Mouse (Mus musculus) midbrain, embryonic 10.5 days (tissue): ENCODE measurements around the gene Bglap. TPM values are rescaled to one million over a fixed set of nuclear protein-coding genes. Genes with fewer than 3 reads are reported as not detected.
"Not testable (repeated sequence)": the region's sequence is repeated elsewhere in the genome, so short reads cannot be mapped to it uniquely, and the experiment has no call there.

Experiments used
- DNase-seq: peaks from one replicate; pipeline ENCODE4 v3.0.0-alpha.2; 2017; ENCODE audit warnings: low spot score
- H3K27ac ChIP-seq: fragments of 300-500 bp; sonication (generic); replicated peaks from 2 replicates; pipeline ENCODE4 v1.5.1; 2016; ENCODE audit warnings: mild to moderate bottlenecking
- H3K27me3 ChIP-seq: fragments of 300-500 bp; sonication (generic); 2 replicates; pipeline ENCODE4 v1.6.1; 2016; ENCODE audit warnings: low read depth, mild to moderate bottlenecking; ENCODE audit not compliant: poor library complexity, severe bottlenecking
- H3K36me3 ChIP-seq: fragments of 300-500 bp; sonication (generic); 2 replicates; pipeline ENCODE4 v1.6.1; 2016; ENCODE audit warnings: mild to moderate bottlenecking, moderate library complexity
- H3K4me1 ChIP-seq: fragments of 300-500 bp; sonication (generic); 2 replicates; pipeline ENCODE4 v1.6.1; 2016
- H3K4me3 ChIP-seq: fragments of 300-500 bp; sonication (generic); 2 replicates; pipeline ENCODE4 v1.5.1; 2016; ENCODE audit warnings: mild to moderate bottlenecking, moderate library complexity
- H3K9me3 ChIP-seq: fragments of 300-500 bp; sonication (generic); replicated peaks from 2 replicates; pipeline ENCODE4 v1.6.1; 2016; ENCODE audit warnings: mild to moderate bottlenecking
- WGBS: fragments of 180-500 bp; shearing (Covaris S2); methylation state at CpG from one replicate; pipeline ENCODE4 v1.1.7; 2016; 5-methylcytosine and 5-hydroxymethylcytosine counted together
- polyA plus RNA-seq: library from polyadenylated mRNA; unstranded; fragments of >200 nt; fragmentation: Nextera tagmentation; extraction: Ambion mirVana; gene quantifications from 2 replicates; pipeline ENCODE4 v1.2.1, GENCODE M21; 2016

Gene Bglap
- polyA plus RNA-seq, 1 experiment from 2014 or later, result not detected

DNA sequence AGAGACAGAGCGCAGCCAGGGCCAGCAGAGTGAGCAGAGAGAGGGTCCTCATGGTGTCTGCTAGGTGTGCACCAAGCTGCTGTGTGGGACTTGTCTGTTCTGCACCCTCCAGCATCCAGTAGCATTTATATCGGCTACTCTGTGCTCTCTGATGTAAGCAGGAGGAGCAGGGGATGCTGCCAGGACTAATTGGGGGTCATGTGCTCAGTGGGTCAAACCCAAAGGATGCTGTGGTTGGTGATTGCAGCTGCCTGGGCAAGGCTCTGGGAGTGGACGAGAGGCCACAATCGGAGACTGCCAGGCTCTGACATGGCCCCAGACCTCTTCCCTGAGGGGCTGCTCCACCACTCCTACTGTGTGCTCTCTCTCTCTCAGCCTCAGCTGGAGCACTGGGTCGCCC is 5.7 kb downstream of the Bglap start, which contains the start of gene Bglap2:
Gene Bglap2, minus strand, starts transcription at position 101 of the 400 bp plus-strand sequence.
- H3K36me3 ChIP-seq, H3K27ac ChIP-seq, H3K4me3 ChIP-seq, H3K27me3 ChIP-seq, H3K9me3 ChIP-seq, DNase-seq: not testable (repeated sequence)
- WGBS, result 78% methylated on average over 5 of the region's 5 CpGs
- H3K4me1 ChIP-seq, result peaks cover 22% of the 10 kb centered on the region

DNA sequence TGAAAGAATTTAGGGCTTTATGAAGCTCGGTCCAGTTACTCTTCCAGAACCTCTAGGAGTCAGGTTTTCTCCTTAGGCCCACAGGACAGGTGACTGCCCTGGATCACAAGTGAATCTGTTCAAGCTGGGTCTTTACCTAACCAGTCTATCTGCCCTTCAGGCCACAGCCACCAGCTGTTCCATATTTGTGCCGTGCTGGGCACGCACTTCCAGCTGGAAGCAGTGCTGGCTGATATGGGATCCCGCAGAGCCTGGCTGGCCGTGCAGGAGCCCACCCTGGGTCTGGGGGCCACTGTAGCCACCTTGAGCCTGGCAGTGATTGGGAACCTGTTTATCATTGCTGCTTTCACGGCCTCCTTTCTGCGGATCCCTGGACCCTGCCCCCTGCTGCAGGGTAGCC is 7.6 kb downstream of the Bglap start:
- DNase-seq, H3K4me3 ChIP-seq, H3K9me3 ChIP-seq, H3K27me3 ChIP-seq, H3K36me3 ChIP-seq: not testable (repeated sequence)
- Histone ChIP-seq H3K4me1 (peaks cover 17% of the 10 kb centered on the region), H3K27ac (peak overlapping the region; percentile 65; the same call in 1 of the 2 replicates)
- WGBS, result 32% methylated on average over 7 of the region's 7 CpGs

DNA sequence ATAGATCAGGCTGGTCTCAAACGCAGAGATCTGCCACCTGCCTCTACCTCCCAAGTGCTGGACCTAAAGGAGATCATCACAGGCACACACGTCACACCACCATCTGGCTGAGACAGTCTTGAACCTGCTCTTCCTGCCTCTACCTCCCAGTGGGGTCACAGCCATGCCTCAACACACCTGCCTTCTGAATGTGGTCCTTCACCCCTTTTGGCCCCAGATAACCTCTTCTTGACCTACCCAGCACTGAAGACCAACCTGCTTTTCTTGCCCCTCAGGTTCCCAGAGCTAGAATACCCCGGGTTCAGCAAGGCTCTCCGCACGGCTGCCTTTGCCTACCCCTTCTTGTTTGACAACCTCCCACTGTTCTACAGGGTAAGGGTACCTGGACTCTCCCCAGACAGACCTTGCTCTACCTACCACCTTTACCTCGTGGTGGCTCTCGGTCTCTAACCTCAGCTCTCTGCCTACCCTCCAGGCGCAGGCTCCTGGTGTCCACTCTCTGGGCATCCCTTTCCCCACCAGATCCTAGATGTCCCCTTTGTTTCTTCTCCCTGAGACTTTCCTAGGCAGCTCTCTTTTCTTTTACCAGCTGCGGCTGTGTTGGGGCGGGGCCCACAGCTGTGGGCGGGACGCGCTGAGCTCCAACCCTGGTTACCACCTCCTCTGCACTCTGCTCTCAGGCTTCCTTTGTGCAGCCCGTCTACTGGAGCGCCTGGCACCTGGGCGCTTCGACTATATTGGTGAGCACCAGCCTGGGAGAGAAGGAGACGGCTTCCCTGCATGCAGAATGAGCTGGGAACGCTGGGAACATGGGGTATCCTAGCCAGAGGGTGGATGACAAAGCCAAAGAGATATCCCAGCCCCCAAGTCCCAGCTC is 8.3 kb downstream of the Bglap start:
- H3K9me3 ChIP-seq, H3K27me3 ChIP-seq, H3K36me3 ChIP-seq: not testable (repeated sequence)
- Histone ChIP-seq H3K27ac (peak overlapping the region; percentile 65), H3K4me1 (peaks cover 12% of the 10 kb centered on the region), H3K4me3 (peak overlapping the region; percentile 29; the same call in 1 of the 2 replicates)
- 12% methylated on average over 19 of the region's 19 CpGs for WGBS
- peak; percentile 63 for DNase-seq

GRCm38 (mm10) chr3:88372643-88373042 is 11.6 kb downstream of the Bglap start, which contains the start of gene Bglap3:
TSS of gene Bglap3 (minus strand) at chr3:88372743.
- 95% methylated on average over 9 of the region's 9 CpGs for WGBS

GRCm38 (mm10) chr3:88368511-88368910 is 15.8 kb downstream of the Bglap start:
- not testable (repeated sequence) for H3K27ac ChIP-seq, DNase-seq, H3K36me3 ChIP-seq, H3K4me3 ChIP-seq
- H3K4me1 ChIP-seq, result peaks cover 27% of the 10 kb centered on the region
- H3K27me3 ChIP-seq, result peaks cover 37% of the 10 kb centered on the region
- H3K9me3 ChIP-seq, result peaks cover 12% of the 10 kb centered on the region
- WGBS, result 91% methylated on average over 7 of the region's 7 CpGs

More at GRCm38 (mm10) chr3:88372643-88373042, 11.6 kb downstream of the Bglap start, which contains the start of gene Bglap3:
- Histone ChIP-seq H3K4me1 (peaks cover 12% of the 10 kb centered on the region), H3K9me3 (peaks cover 12% of the 10 kb centered on the region)
- H3K36me3 ChIP-seq, H3K27me3 ChIP-seq, H3K27ac ChIP-seq, H3K4me3 ChIP-seq, DNase-seq: not testable (repeated sequence)

- H3K27ac ChIP-seq, H3K36me3 ChIP-seq, DNase-seq, H3K4me3 ChIP-seq: not testable (repeated sequence)
- Histone ChIP-seq H3K27me3 (peaks cover 38% of the 10 kb centered on the region), H3K9me3 (peaks cover 12% of the 10 kb centered on the region), H3K4me1 (peaks cover 27% of the 10 kb centered on the region)
- WGBS, result 53% methylated on average over 3 of the region's 7 CpGs
These were observed 16.7 kb downstream of the Bglap start for GRCm38 (mm10) chr3:88367517-88367916.

GRCm38 (mm10) chr3:88366830-88367428 is 17.3 kb downstream of the Bglap start:
- WGBS, result 4% methylated on average over 22 of the region's 22 CpGs
- H3K27ac ChIP-seq, result not testable (repeated sequence)
- Histone ChIP-seq H3K4me1 (peaks cover 27% of the 10 kb centered on the region), H3K9me3 (peaks cover 12% of the 10 kb centered on the region), H3K27me3 (peaks cover 38% of the 10 kb centered on the region), H3K4me3 (peak overlapping the region; percentile 42), H3K36me3 (peaks cover 12% of the 10 kb centered on the region)
- DNase-seq, result peak; percentile 40

GRCm38 (mm10) chr3:88365705-88366361 is 18.4 kb downstream of the Bglap start:
- DNase-seq, result no peak
- peaks cover 23% of the 10 kb centered on the region for H3K36me3 ChIP-seq
- peaks cover 27% of the 10 kb centered on the region for H3K4me1 ChIP-seq
- WGBS, result 37% methylated on average over 34 of the region's 34 CpGs
- peaks cover 38% of the 10 kb centered on the region for H3K27me3 ChIP-seq
- H3K9me3 ChIP-seq, result peaks cover 12% of the 10 kb centered on the region
- H3K4me3 ChIP-seq, result 0 out of 2 replicates have a peak overlapping the region, but pooled peaks have one; percentile 4
- H3K27ac ChIP-seq, result no peak overlapping the region

DNA sequence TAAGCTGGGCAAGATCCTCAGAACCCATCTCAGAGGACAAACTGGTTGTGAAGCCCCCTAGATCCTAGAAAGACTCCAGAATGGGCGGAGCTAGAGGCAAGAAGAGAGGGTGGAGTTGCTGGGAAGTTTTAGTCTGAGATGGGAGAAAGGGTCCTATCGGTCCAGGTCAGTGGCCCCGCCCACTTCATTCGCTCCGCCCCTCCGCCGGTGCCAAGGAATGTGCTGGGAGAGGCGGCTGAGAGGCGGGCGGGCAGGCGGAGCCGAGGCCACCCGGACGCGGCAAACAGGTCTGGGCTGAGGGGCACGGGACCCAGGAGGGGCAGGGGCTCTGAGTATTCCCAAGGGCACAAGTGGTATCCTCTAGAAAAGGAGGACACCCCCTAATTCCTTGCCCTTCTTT is 19.9 kb downstream of the Bglap start, which contains the start of gene Paqr6:
Gene Paqr6, plus strand, starts transcription at position 248 of the 400 bp plus-strand sequence.
- peaks cover 38% of the 10 kb centered on the region for H3K27me3 ChIP-seq
- peaks cover 38% of the 10 kb centered on the region for H3K36me3 ChIP-seq
- no peak within 1 kb of the TSS for H3K27ac ChIP-seq
- peak; percentile 43 for DNase-seq
- H3K4me1 ChIP-seq, result peaks cover 27% of the 10 kb centered on the region
- peak within 1 kb of the TSS; percentile 23 for H3K4me3 ChIP-seq
- no peaks in the 10 kb centered on the region for H3K9me3 ChIP-seq
- WGBS, result 1% methylated on average over 16 of the region's 16 CpGs

GRCm38 (mm10) chr3:88363700-88364099 is 20.6 kb downstream of the Bglap start:
- Histone ChIP-seq H3K4me1 (peaks cover 27% of the 10 kb centered on the region), H3K27ac (no peak overlapping the region), H3K4me3 (no peak overlapping the region), H3K9me3 (no peaks in the 10 kb centered on the region), H3K36me3 (peaks cover 44% of the 10 kb centered on the region), H3K27me3 (peaks cover 38% of the 10 kb centered on the region)
- 72% methylated on average over 4 of the region's 4 CpGs for WGBS
- no peak for DNase-seq

DNA sequence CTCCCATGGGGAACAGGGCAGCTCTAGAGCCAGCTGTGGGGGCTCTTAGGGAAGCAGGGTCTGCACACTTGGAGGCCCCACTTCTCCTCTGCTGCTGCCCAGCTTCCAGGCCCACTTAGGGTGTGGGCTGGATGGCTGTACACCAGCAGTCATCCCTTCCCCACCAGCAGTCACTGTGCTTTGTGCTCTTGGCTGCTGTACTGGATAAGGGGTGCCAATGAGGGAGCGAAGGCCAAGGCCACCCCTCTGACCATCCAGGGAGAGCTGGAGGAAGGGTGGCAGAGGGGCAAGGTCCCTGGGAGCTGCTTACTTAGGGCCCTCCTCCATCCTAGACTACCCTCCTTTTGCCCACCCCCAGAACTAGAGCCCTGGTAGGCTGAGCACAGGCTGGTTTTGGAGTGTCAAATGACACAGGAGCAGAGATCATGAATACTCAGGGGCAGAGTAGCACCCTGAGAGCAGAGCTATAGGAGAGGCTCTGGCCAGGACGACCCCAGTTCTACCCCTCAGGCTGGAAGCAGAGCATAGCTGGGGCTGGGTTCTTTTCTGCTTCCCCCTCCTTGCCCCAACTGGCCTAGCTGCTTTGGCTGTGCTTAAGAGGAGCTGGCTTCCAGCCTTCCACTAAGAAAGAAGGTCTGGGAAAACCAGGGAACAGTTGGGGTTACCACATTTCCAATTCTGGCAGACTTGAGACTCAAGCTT is 22.5 kb downstream of the Bglap start:
- H3K4me3 ChIP-seq, result no peak overlapping the region
- H3K36me3 ChIP-seq, result peaks cover 63% of the 10 kb centered on the region
- peaks cover 34% of the 10 kb centered on the region for H3K27me3 ChIP-seq
- 85% methylated on average over 2 of the region's 2 CpGs for WGBS
- H3K4me1 ChIP-seq, result peaks cover 22% of the 10 kb centered on the region
- no peak overlapping the region for H3K27ac ChIP-seq
- no peak for DNase-seq
- no peaks in the 10 kb centered on the region for H3K9me3 ChIP-seq

- Histone ChIP-seq H3K36me3 (peaks cover 70% of the 10 kb centered on the region), H3K9me3 (no peaks in the 10 kb centered on the region), H3K4me1 (peaks cover 21% of the 10 kb centered on the region), H3K27ac (no peak overlapping the region), H3K4me3 (no peak overlapping the region), H3K27me3 (peaks cover 27% of the 10 kb centered on the region)
- WGBS, result 81% methylated on average over 5 of the region's 6 CpGs
- no peak for DNase-seq
These were observed 23.2 kb downstream of the Bglap start for GRCm38 (mm10) chr3:88361096-88361495.
